Mouse (Mus musculus) thymus, adult 2 months (tissue): ENCODE measurements around the gene Ntrk3. TPM values are rescaled to one million over a fixed set of nuclear protein-coding genes. Genes with fewer than 3 reads are reported as not detected.

Experiments
- DNase-seq: peaks from one replicate; pipeline ENCODE4 v3.0.0; 2021
- H3K27ac ChIP-seq: fragments of 200-500 bp; 2 replicates; pipeline ENCODE4 v1.5.1; 2012; ENCODE audit warnings: low read length, control low read depth; ENCODE audit not compliant: control insufficient read depth, insufficient read depth
- H3K27me3 ChIP-seq: fragments of 200-500 bp; 2 replicates; pipeline ENCODE4 v1.6.1; 2012; ENCODE audit warnings: mild to moderate bottlenecking, low read length, moderate library complexity, mixed read lengths; ENCODE audit not compliant: control insufficient read depth, insufficient read depth
- H3K36me3 ChIP-seq: fragments of 200-500 bp; 2 replicates; pipeline ENCODE4 v1.6.1; 2012; ENCODE audit warnings: mild to moderate bottlenecking, low read length, moderate library complexity; ENCODE audit not compliant: control insufficient read depth, insufficient read depth
- H3K4me1 ChIP-seq: fragments of 200-500 bp; replicated peaks from 2 replicates; pipeline ENCODE4 v1.6.1; 2012; ENCODE audit warnings: low read length; ENCODE audit not compliant: control insufficient read depth, insufficient read depth
- H3K4me3 ChIP-seq: fragments of 200-500 bp; 2 replicates; pipeline ENCODE4 v1.5.1; 2012; ENCODE audit warnings: mild to moderate bottlenecking, low read length, control low read depth, moderate library complexity; ENCODE audit not compliant: control insufficient read depth, insufficient read depth
- CTCF ChIP-seq: fragments of 200-500 bp; IDR thresholded peaks from 2 replicates; pipeline ENCODE4 v1.5.1; 2012; ENCODE audit warnings: mild to moderate bottlenecking, control low read depth, low read length, moderate library complexity, borderline replicate concordance; ENCODE audit not compliant: control insufficient read depth, poor library complexity, insufficient read depth; ENCODE audit errors: extremely low read depth
- POLR2A ChIP-seq: fragments of 200-500 bp; IDR thresholded peaks from 2 replicates; pipeline ENCODE4 v1.6.1; 2012; ENCODE audit warnings: mild to moderate bottlenecking, low read length, control low read depth, moderate library complexity; ENCODE audit not compliant: control insufficient read depth, poor library complexity, insufficient read depth; ENCODE audit errors: extremely low read depth
- WGBS: fragments of 180-500 bp; shearing (Covaris S2); methylation state at CpG from one replicate; pipeline ENCODE4 v1.1.7; 2018; 5-methylcytosine and 5-hydroxymethylcytosine counted together
- polyA plus RNA-seq: library from polyadenylated mRNA; depleted of rRNA; stranded (reverse); fragments of >200 nt; gene quantifications from 2 replicates; pipeline ENCODE4 v1.2.3, GENCODE M21; 2012

Gene Ntrk3
- polyA plus RNA-seq, 1 experiment = 54.7 TPM

DNA sequence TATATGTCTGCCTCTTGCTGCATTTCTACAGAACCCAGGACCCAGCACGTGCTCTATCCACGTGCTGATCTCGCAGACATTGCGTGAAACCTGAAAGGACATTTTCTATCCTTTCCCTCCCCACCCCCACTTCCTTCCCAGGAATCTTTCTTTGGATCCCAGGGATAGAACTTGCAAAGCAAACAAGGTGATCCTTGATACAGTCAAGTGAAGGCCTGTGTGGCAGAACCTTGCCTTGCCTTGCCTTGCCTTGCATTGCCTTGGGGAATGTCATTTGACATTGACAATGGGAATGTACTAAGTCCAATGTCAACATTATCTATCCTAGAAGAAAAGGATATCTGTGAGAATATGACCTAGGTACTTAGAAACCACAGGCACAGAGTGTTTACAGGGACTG lies 144.9 kb downstream of the Ntrk3 start:
- WGBS = 88% methylated on average over 4 of the region's 4 CpGs
- Histone ChIP-seq H3K27ac (no peak overlapping the region), H3K4me1 (peaks cover 25% of the 10 kb centered on the region), H3K36me3 (no peaks in the 10 kb centered on the region), H3K27me3 (no peaks in the 10 kb centered on the region), H3K4me3 (no peak overlapping the region)
- no peak for DNase-seq
- TF ChIP-seq POLR2A (no peak), CTCF (no peak)

DNA sequence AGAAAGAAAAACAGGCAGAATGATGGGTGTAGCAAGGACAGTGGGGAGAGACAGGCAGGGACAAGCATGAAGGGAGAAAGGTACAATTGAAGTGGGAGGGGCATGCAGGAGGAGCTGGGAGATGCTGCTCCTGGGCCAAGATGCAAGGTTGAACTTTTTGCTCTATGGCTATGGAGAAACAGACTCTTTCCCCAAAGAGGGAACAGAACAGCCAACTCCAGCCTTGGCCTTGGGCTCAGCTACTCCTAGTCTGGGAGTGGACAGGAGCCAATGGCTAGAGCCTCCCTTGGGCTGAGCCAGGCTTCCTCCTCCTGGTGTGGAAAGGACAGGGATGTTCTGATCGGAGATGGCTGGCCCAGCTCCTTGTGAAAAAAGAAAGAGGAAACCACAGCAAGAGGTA lies 145.6 kb downstream of the Ntrk3 start:
- no peak for DNase-seq
- Histone ChIP-seq H3K4me3 (no peak overlapping the region), H3K27me3 (no peaks in the 10 kb centered on the region), H3K4me1 (peaks cover 17% of the 10 kb centered on the region), H3K27ac (no peak overlapping the region), H3K36me3 (no peaks in the 10 kb centered on the region)
- 76% methylated on average over 1 of the region's 1 CpGs for WGBS
- TF ChIP-seq POLR2A = no peak
- TF ChIP-seq CTCF = no peak

DNA sequence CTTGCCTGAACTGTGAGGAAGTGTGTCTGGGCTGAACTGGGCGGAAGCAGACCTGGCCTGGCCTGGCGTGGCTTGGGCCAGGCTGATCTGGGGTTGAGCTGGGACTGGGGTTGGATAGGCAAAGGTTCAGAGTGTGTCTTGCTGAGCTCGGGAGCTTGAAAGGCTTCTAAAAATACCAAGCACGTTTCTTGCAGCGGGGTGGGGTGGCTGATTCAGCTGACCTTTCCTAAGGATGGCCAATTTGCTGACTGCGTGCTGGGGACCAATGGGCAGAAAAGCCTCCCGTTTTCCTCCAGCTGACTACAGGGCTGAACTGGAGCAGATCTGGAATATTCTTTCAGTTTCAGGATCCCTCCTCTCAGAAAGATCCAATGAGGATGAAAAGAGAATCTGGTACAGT lies 148.0 kb downstream of the Ntrk3 start:
- Histone ChIP-seq H3K4me1 (no peaks in the 10 kb centered on the region), H3K4me3 (no peak overlapping the region), H3K36me3 (no peaks in the 10 kb centered on the region), H3K27me3 (no peaks in the 10 kb centered on the region), H3K27ac (no peak overlapping the region)
- WGBS = 72% methylated on average over 7 of the region's 7 CpGs
- no peak for DNase-seq
- TF ChIP-seq POLR2A (no peak), CTCF (no peak)

DNA sequence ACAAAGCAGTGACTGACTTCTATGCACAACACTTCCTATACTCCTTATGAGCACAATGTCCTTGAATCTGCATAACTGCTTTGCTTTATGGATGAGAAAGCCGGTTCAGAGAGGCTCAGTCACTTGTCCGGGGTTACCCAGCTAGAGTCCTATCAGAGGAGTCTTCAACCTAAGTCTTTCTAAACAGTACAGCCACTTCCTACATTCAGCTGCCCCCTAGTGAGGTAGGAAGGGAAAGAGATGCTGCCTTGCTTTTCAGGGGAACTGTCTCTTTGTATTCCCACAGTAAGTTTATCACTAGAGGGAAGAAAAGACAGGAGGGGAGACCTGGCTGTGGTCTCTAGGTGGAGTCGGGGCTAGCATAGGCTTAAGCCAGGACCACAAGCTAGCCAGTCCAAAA lies 151.0 kb downstream of the Ntrk3 start:
- Histone ChIP-seq H3K36me3 (no peaks in the 10 kb centered on the region), H3K27ac (no peak overlapping the region), H3K4me3 (no peak overlapping the region), H3K4me1 (0 out of 2 replicates have a peak, but pooled peaks cover 2% of the 10 kb centered on the region), H3K27me3 (no peaks in the 10 kb centered on the region)
- WGBS = 34% methylated on average over 3 of the region's 3 CpGs
- TF ChIP-seq CTCF (no peak), POLR2A (no peak)
- DNase-seq = no peak

DNA sequence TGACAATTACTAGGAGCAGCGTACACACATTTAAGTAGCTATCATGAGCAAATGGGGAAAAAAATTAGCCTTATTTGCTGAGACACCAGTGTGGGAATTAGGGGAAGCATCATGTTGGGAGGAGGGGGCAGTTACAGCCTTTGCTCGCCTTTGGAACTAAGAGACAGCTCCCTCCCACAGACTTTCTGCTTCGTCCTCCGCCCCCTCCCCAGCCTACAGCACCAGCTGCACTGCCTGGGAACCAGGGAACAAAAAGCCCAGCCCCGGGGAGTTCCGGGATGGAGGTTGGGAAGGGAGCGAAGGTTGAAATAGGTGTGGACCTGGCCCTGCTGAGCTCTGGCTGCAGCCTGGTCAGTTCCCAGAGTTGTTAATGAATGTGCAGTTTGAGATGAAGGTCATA lies 151.9 kb downstream of the Ntrk3 start:
- no peaks in the 10 kb centered on the region for H3K27me3 ChIP-seq

DNA sequence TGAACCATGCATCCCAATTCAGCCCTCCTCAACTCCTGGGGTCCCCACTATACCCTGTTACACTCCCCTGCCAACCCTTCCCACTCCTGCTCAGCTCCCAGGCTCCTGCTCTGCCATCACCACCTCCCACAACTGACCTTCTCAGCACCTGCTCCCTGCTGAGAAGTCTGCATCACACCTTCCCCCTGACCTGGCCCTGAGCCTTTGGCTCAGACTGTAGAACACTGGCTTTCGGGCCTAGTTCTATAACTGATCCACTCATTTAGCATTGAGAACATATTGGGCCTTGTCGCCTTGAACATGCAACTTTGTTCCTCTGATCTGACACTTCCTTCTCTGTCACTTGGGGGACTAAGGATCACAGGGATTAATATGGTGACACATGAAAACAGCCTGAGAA lies 152.9 kb downstream of the Ntrk3 start:
- TF ChIP-seq CTCF = no peak
- TF ChIP-seq POLR2A = no peak
- WGBS = 86% methylated on average over 2 of the region's 2 CpGs
- 0 out of 2 replicates have a peak, but pooled peaks cover 2% of the 10 kb centered on the region for H3K4me1 ChIP-seq
- DNase-seq = no peak
- H3K27ac ChIP-seq = no peak overlapping the region
- no peaks in the 10 kb centered on the region for H3K36me3 ChIP-seq
- no peak overlapping the region for H3K4me3 ChIP-seq
- no peaks in the 10 kb centered on the region; the same call in 1 of the 2 replicates for H3K27me3 ChIP-seq

More for the DNA sequence above, 151.9 kb downstream of the Ntrk3 start:
- TF ChIP-seq POLR2A = no peak
- no peak for TF ChIP-seq CTCF
- DNase-seq = no peak
- WGBS = 64% methylated on average over 7 of the region's 7 CpGs
- H3K36me3 ChIP-seq = no peaks in the 10 kb centered on the region
- no peak overlapping the region for H3K27ac ChIP-seq
- no peak overlapping the region for H3K4me3 ChIP-seq
- 0 out of 2 replicates have a peak, but pooled peaks cover 2% of the 10 kb centered on the region for H3K4me1 ChIP-seq

DNA sequence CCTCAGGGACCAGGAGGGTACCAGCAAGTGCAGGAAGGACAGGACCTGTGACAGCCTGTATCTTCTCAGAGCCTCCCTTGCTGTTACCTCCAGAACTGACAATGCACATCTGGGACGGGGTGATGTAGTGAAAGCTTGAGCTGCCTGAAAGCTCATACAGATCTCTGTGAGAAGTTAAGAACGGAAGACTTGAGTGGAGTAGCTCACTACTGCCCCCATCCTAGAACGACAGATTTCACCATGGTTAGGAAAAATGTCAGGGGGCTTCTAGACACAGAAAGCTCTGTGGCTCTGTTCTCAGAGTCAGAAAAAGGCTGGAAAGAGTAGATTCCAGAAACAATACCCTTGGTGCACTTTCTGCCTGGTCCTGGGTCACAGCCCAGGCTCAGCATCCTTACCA lies 153.3 kb downstream of the Ntrk3 start:
- H3K27me3 ChIP-seq = peaks cover 3% of the 10 kb centered on the region
- 9% methylated on average over 3 of the region's 3 CpGs for WGBS

More for the DNA sequence above, 153.3 kb downstream of the Ntrk3 start:
- TF ChIP-seq POLR2A (no peak), CTCF (no peak)
- no peaks in the 10 kb centered on the region for H3K36me3 ChIP-seq
- no peak overlapping the region for H3K4me3 ChIP-seq
- no peak overlapping the region for H3K27ac ChIP-seq
- peak; percentile 16 for DNase-seq
- peaks cover 5% of the 10 kb centered on the region for H3K4me1 ChIP-seq
